Comparison of ENCODE assay signal across 9 mouse cellular contexts in genomic region chr10:77150947-77151521, GRCm38 (mm10). TPM values are rescaled to one million over a fixed set of nuclear protein-coding genes. Genes with fewer than 3 reads are reported as not detected.
A peak's percentile ranks its signal among the peaks of the same experiment; 100 is the strongest.
DNase-seq lines count a peak whose midpoint lies in the region; ATAC-seq lines count a peak whose summit lies in the region.
"Had no signal": no experiment of that assay in that cellular context is flagged by ENCODE, and none has a peak within 500 bp of the region (broad histone marks: within the 10 kb centered on the region; RNA-seq: fewer than 3 reads in every experiment).

No protein-coding gene starts in this region.

- no peaks in the 10 kb centered on the region for H3K27me3 ChIP-seq in heart, embryonic 11.5 days (ENCODE audit: control insufficient read depth, insufficient read depth, low read length)
- H3K27me3 ChIP-seq in embryonic facial prominence, embryonic 14.5 days (replicated peaks; ENCODE audit: control insufficient read depth, insufficient read depth, low read length), result no peaks in the 10 kb centered on the region

- H3K9ac ChIP-seq in heart, embryonic 11.5 days (ENCODE audit: low read depth, low read length), result peak overlapping the region; percentile 56
- H3K9ac ChIP-seq in embryonic facial prominence, embryonic 14.5 days (ENCODE audit: low read depth, low read length), result 0 out of 2 replicates have a peak overlapping the region, but pooled peaks have one; percentile 3

- H3K4me2 ChIP-seq in heart, embryonic 11.5 days, result peak overlapping the region; percentile 52
- H3K4me2 ChIP-seq in embryonic facial prominence, embryonic 14.5 days (ENCODE audit: low read depth, low read length), result peak overlapping the region; percentile 44

- DNase-seq in heart, postnatal 36 days, result no peak
- peak; percentile 81 for DNase-seq in embryonic facial prominence, embryonic 14.5 days (ENCODE audit: low spot score)
- peak; percentile 28 for DNase-seq in kidney, adult 9 months
- DNase-seq in neural tube, embryonic 10.5 days (ENCODE audit: extremely low spot score, low spot score), result peak; percentile 46
- DNase-seq in layer of hippocampus, postnatal 36 days, result no peak
- no peak for DNase-seq in thymus, adult 18-20 months
- DNase-seq in cerebellum, adult 9-11 months, result no peak
- DNase-seq: left cerebral cortex, postnatal 4 days had no signal

- H3K27ac ChIP-seq in heart, embryonic 11.5 days (ENCODE audit: low read depth, low read length), result peak overlapping the region; percentile 65
- H3K27ac ChIP-seq in embryonic facial prominence, embryonic 14.5 days (replicated peaks; ENCODE audit: low read depth, low read length), result peak overlapping the region; percentile 76

- no peaks in the 10 kb centered on the region for H3K9me3 ChIP-seq in heart, embryonic 11.5 days (replicated peaks; ENCODE audit: control insufficient read depth, low read length)
- no peaks in the 10 kb centered on the region for H3K9me3 ChIP-seq in embryonic facial prominence, embryonic 14.5 days (ENCODE audit: control insufficient read depth, low read length)

- no peak for ATAC-seq in heart, embryonic 11.5 days (replicated peaks; ENCODE audit: insufficient number of reproducible peaks, low FRiP score, low TSS enrichment)
- peak; percentile 79 for ATAC-seq in embryonic facial prominence, embryonic 14.5 days (ENCODE audit: low read depth)

- intact Hi-C loops in heart, postnatal 36 days (cut with DNase I), result no loop called here

- H3K36me3 ChIP-seq in heart, embryonic 11.5 days (ENCODE audit: control insufficient read depth, insufficient read depth, low read length), result no peaks in the 10 kb centered on the region
- no peaks in the 10 kb centered on the region for H3K36me3 ChIP-seq in embryonic facial prominence, embryonic 14.5 days (ENCODE audit: control insufficient read depth, insufficient read depth, low read length)

- 9% methylated on average over 14 of the region's 14 CpGs for WGBS in heart, embryonic 11.5 days (ENCODE audit: insufficient replicate concordance)
- 7% methylated on average over 14 of the region's 14 CpGs for WGBS in embryonic facial prominence, embryonic 14.5 days

- peaks cover 65% of the 10 kb centered on the region for H3K4me1 ChIP-seq in heart, embryonic 11.5 days (ENCODE audit: control insufficient read depth, insufficient read depth, low read length)
- peaks cover 25% of the 10 kb centered on the region for H3K4me1 ChIP-seq in embryonic facial prominence, embryonic 14.5 days (ENCODE audit: control insufficient read depth, insufficient read depth, low read length)

- no peak overlapping the region; the same call in 1 of the 2 replicates for H3K4me3 ChIP-seq in heart, embryonic 11.5 days (ENCODE audit: low read depth, low read length)
- no peak overlapping the region for H3K4me3 ChIP-seq in embryonic facial prominence, embryonic 14.5 days (ENCODE audit: low read depth, low read length)

RNA-seq across cellular contexts. Expression of gene Col18a1, which starts 15.3 kb away (rescaled TPM):
- polyA plus RNA-seq in heart, embryonic 11.5 days (2014; fragmentation: Nextera tagmentation; extraction: Ambion mirVana), result 113 and 164 TPM in 2 replicates
- total RNA-seq in heart, postnatal 36 days (2021), result 10 to 100 TPM; 11.4 to 12.0 TPM
- polyA plus RNA-seq in embryonic facial prominence, embryonic 14.5 days (2014; fragmentation: Nextera tagmentation; extraction: Ambion mirVana), result 77.8 and 94.5 TPM in 2 replicates
- 1 to 10 TPM; 3.1 to 4.4 TPM for total RNA-seq in layer of hippocampus, postnatal 36 days (2021)

Comparison
In these comparisons a context has a peak if more than half of its experiments do, and no peak if none do; other contexts are left out.
1. DNase-seq: peak in embryonic facial prominence, embryonic 14.5 days (single experiment), kidney, adult 9 months (single experiment) and neural tube, embryonic 10.5 days (single experiment); none in heart, postnatal 36 days (0 of 2), layer of hippocampus, postnatal 36 days (0 of 2), thymus, adult 18-20 months (0 of 2) and cerebellum, adult 9-11 months (single experiment).